Mouse (Mus musculus) MEL (cell line): ENCODE data around the gene Gga3. TPM values are rescaled to one million over a fixed set of nuclear protein-coding genes. Genes with fewer than 3 reads are reported as not detected.

ENCODE experiments used
- DNase-seq: peaks from one replicate; pipeline ENCODE4 v3.0.0; 2011; ENCODE audit warnings: low read depth, low spot score
- H3K27ac ChIP-seq: 2 replicates; pipeline ENCODE4 v1.5.1; 2012; ENCODE audit warnings: low read depth, mild to moderate bottlenecking, control low read depth, low read length, moderate library complexity; ENCODE audit not compliant: control insufficient read depth
- H3K27me3 ChIP-seq, 2 experiments: fragments of 150-350 bp in 1 of 2; sonication (generic) in 1 of 2; 2 replicates each; pipeline ENCODE4 v1.6.1; 2012; ENCODE audit warnings: low read length in 2 of 2, mild to moderate bottlenecking in 2 of 2, improper control_type of control experiment in 1 of 2, moderate library complexity in 1 of 2; ENCODE audit not compliant: insufficient read depth in 2 of 2, control insufficient read depth in 1 of 2
- H3K36me3 ChIP-seq, 2 experiments: 2 replicates each; pipeline ENCODE4 v1.6.1; 2012 to 2014; ENCODE audit warnings: low read length in 2 of 2, improper control_type of control experiment in 1 of 2, inconsistent platforms in 1 of 2, mild to moderate bottlenecking in 1 of 2; ENCODE audit not compliant: insufficient read depth in 2 of 2, control insufficient read depth in 1 of 2
- H3K4me1 ChIP-seq, 2 experiments: fragments of 150-350 bp in 1 of 2; sonication (generic) in 1 of 2; 2 replicates each; pipeline ENCODE4 v1.6.1; 2012; ENCODE audit warnings: low read length in 2 of 2, improper control_type of control experiment in 1 of 2, mild to moderate bottlenecking in 1 of 2; ENCODE audit not compliant: insufficient read depth in 2 of 2, control insufficient read depth in 1 of 2
- H3K4me3 ChIP-seq, 2 experiments: fragments of 150-350 bp in 1 of 2; sonication (generic) in 1 of 2; 2 replicates each; pipeline ENCODE4 v1.5.1; 2012; ENCODE audit warnings: low read depth in 2 of 2, low read length in 2 of 2, mild to moderate bottlenecking in 2 of 2, moderate library complexity in 2 of 2, control low read depth in 1 of 2, improper control_type of control experiment in 1 of 2; ENCODE audit not compliant: control insufficient read depth in 1 of 2, insufficient read depth in 1 of 2
- H3K79me2 ChIP-seq: 2 replicates; pipeline ENCODE4 v1.6.1; 2012; ENCODE audit warnings: mild to moderate bottlenecking, low read length, moderate library complexity; ENCODE audit not compliant: control insufficient read depth, poor library complexity, insufficient read depth
- H3K9ac ChIP-seq: 2 replicates; pipeline ENCODE4 v1.6.1; 2012; ENCODE audit warnings: low read depth, mild to moderate bottlenecking, control low read depth, low read length, moderate library complexity; ENCODE audit not compliant: control insufficient read depth, poor library complexity, severe bottlenecking
- H3K9me3 ChIP-seq: fragments of 150-350 bp; sonication (generic); replicated peaks from 2 replicates; pipeline ENCODE4 v1.6.1; 2012; ENCODE audit warnings: mild to moderate bottlenecking, low read length, improper control_type of control experiment, moderate library complexity; ENCODE audit not compliant: insufficient read depth
- BHLHE40 ChIP-seq: IDR thresholded peaks from 2 replicates; pipeline ENCODE4 v1.6.1; 2012; ENCODE audit warnings: low read depth, mild to moderate bottlenecking, inconsistent platforms, low read length, improper control_type of control experiment, borderline replicate concordance
- CHD1 ChIP-seq: IDR thresholded peaks from 2 replicates; pipeline ENCODE4 v1.6.1; 2012; ENCODE audit warnings: low read depth, mild to moderate bottlenecking, inconsistent platforms, low read length, improper control_type of control experiment
- CTCF ChIP-seq, 3 experiments: IDR thresholded peaks in 2 of 3; conservative IDR thresholded peaks in 1 of 3; 2 replicates each; pipeline ENCODE4 v1.5.1; 2011 to 2012; ENCODE audit warnings: low read length in 3 of 3, low read depth in 2 of 3, mild to moderate bottlenecking in 2 of 3, improper control_type of control experiment in 1 of 3, inconsistent platforms in 1 of 3, mixed read lengths in 1 of 3, moderate library complexity in 1 of 3; ENCODE audit not compliant: control insufficient read depth in 1 of 3, insufficient read depth in 1 of 3, poor library complexity in 1 of 3, severe bottlenecking in 1 of 3
- E2F4 ChIP-seq: IDR thresholded peaks from 2 replicates; pipeline ENCODE4 v1.6.1; 2011; ENCODE audit warnings: low read depth, low read length, improper control_type of control experiment, borderline replicate concordance
- ELF1 ChIP-seq: IDR thresholded peaks from 2 replicates; pipeline ENCODE4 v1.6.1; 2014; ENCODE audit warnings: low read depth, mild to moderate bottlenecking, inconsistent platforms, low read length, improper control_type of control experiment, moderate library complexity
- EP300 ChIP-seq, 2 experiments: IDR thresholded peaks; 2 replicates each; pipeline ENCODE4 v1.6.1; 2011; ENCODE audit warnings: improper control_type of control experiment in 2 of 2, low read length in 2 of 2, low read depth in 1 of 2, mild to moderate bottlenecking in 1 of 2
- GABPA ChIP-seq: IDR thresholded peaks from 2 replicates; pipeline ENCODE4 v1.6.1; 2012; ENCODE audit warnings: low read depth, mild to moderate bottlenecking, inconsistent platforms, low read length, improper control_type of control experiment, moderate library complexity
- JUND ChIP-seq: IDR thresholded peaks from 2 replicates; pipeline ENCODE4 v1.6.1; 2011; ENCODE audit warnings: low read depth, mild to moderate bottlenecking, improper control_type of control experiment, low read length
- KAT2A ChIP-seq: conservative IDR thresholded peaks from 2 replicates; pipeline ENCODE4 v1.6.1; 2012; ENCODE audit warnings: low read depth, low read length, improper control_type of control experiment, inconsistent platforms
- MAX ChIP-seq: IDR thresholded peaks from 2 replicates; pipeline ENCODE4 v1.6.1; 2011; ENCODE audit warnings: low read length, improper control_type of control experiment
- MAZ ChIP-seq: IDR thresholded peaks from 2 replicates; pipeline ENCODE4 v1.6.1; 2012; ENCODE audit warnings: low read depth, mild to moderate bottlenecking, inconsistent platforms, low read length, improper control_type of control experiment
- MEF2A ChIP-seq: IDR thresholded peaks from 2 replicates; pipeline ENCODE4 v1.6.1; 2014; ENCODE audit warnings: low read depth, mild to moderate bottlenecking, inconsistent platforms, low read length, improper control_type of control experiment; ENCODE audit not compliant: poor library complexity, insufficient replicate concordance, severe bottlenecking; ENCODE audit errors: extremely low read depth
- MXI1 ChIP-seq: IDR thresholded peaks from 2 replicates; pipeline ENCODE4 v1.6.1; 2011; ENCODE audit warnings: mild to moderate bottlenecking, low read depth, low read length, improper control_type of control experiment
- MYB ChIP-seq: IDR thresholded peaks from 2 replicates; pipeline ENCODE4 v1.6.1; 2011; ENCODE audit warnings: mild to moderate bottlenecking, low read depth, low read length, improper control_type of control experiment
- NELFE ChIP-seq: IDR thresholded peaks from 2 replicates; pipeline ENCODE4 v1.6.1; 2011; ENCODE audit warnings: low read depth, low read length, improper control_type of control experiment
- NRF1 ChIP-seq: IDR thresholded peaks from 2 replicates; pipeline ENCODE4 v1.6.1; 2014; ENCODE audit warnings: low read depth, mild to moderate bottlenecking, inconsistent platforms, low read length, improper control_type of control experiment, moderate library complexity; ENCODE audit not compliant: poor library complexity, insufficient read depth, severe bottlenecking
- POLR2A ChIP-seq, 2 experiments: IDR thresholded peaks; 2 replicates each; pipeline ENCODE4 v1.6.1; 2011 to 2012; ENCODE audit warnings: low read length in 2 of 2, mild to moderate bottlenecking in 2 of 2, control low read depth in 1 of 2, improper control_type of control experiment in 1 of 2, low read depth in 1 of 2, moderate library complexity in 1 of 2; ENCODE audit not compliant: control insufficient read depth in 1 of 2, insufficient read depth in 1 of 2, poor library complexity in 1 of 2
- RAD21 ChIP-seq: IDR thresholded peaks from 2 replicates; pipeline ENCODE4 v1.6.1; 2011; ENCODE audit warnings: mild to moderate bottlenecking, low read depth, low read length, improper control_type of control experiment
- SIN3A ChIP-seq: IDR thresholded peaks from 2 replicates; pipeline ENCODE4 v1.6.1; 2012; ENCODE audit warnings: low read length, improper control_type of control experiment, inconsistent platforms
- TAL1 ChIP-seq: IDR thresholded peaks from 2 replicates; pipeline ENCODE4 v1.6.1; 2012; ENCODE audit warnings: mild to moderate bottlenecking, inconsistent platforms, low read length, moderate library complexity, mixed read lengths
- TBP ChIP-seq: IDR thresholded peaks from 2 replicates; pipeline ENCODE4 v1.8.0; 2011; ENCODE audit warnings: low read depth, low read length, improper control_type of control experiment
- TCF12 ChIP-seq: IDR thresholded peaks from 2 replicates; pipeline ENCODE4 v1.6.1; 2014; ENCODE audit warnings: low read depth, mild to moderate bottlenecking, inconsistent platforms, low read length, improper control_type of control experiment, moderate library complexity
- UBTF ChIP-seq: IDR thresholded peaks from 2 replicates; pipeline ENCODE4 v1.6.1; 2012; ENCODE audit warnings: low read depth, mild to moderate bottlenecking, inconsistent platforms, low read length, improper control_type of control experiment, moderate library complexity, borderline replicate concordance; ENCODE audit not compliant: insufficient read depth
- USF1 ChIP-seq: IDR thresholded peaks from 2 replicates; pipeline ENCODE4 v1.6.1; 2014; ENCODE audit warnings: low read depth, mild to moderate bottlenecking, inconsistent platforms, low read length, improper control_type of control experiment, moderate library complexity
- ZC3H11A ChIP-seq: IDR thresholded peaks from 2 replicates; pipeline ENCODE4 v1.6.1; 2012; ENCODE audit warnings: low read depth, mild to moderate bottlenecking, inconsistent platforms, low read length, improper control_type of control experiment
- ZKSCAN1 ChIP-seq: IDR thresholded peaks from 2 replicates; pipeline ENCODE4 v1.6.1; 2012; ENCODE audit warnings: low read depth, mild to moderate bottlenecking, inconsistent platforms, low read length, improper control_type of control experiment, moderate library complexity
- ZMIZ1 ChIP-seq: IDR thresholded peaks from 2 replicates; pipeline ENCODE4 v1.6.1; 2012; ENCODE audit warnings: low read depth, mild to moderate bottlenecking, inconsistent platforms, low read length, improper control_type of control experiment, moderate library complexity
- ZNF384 ChIP-seq: IDR thresholded peaks from 2 replicates; pipeline ENCODE4 v1.6.1; 2012; ENCODE audit warnings: low read depth, mild to moderate bottlenecking, inconsistent platforms, low read length, improper control_type of control experiment
- polyA plus RNA-seq, 2 experiments: library from polyadenylated mRNA; stranded (reverse) in 1 of 2; unstranded in 1 of 2; fragments of >175 nt in 1 of 2; fragments of >200 nt in 1 of 2; gene quantifications; 2 replicates each; pipeline versions ENCODE4 v1.2.1 to v1.2.4; 2012; ENCODE audit warnings: low replicate concordance in 2 of 2, low read depth in 1 of 2; ENCODE audit not compliant: insufficient read length in 2 of 2, insufficient read depth in 1 of 2, missing spikeins in 1 of 2
- total RNA-seq: library from RNA; depleted of rRNA; stranded (reverse); fragments of 300-350 nt; gene quantifications from 2 replicates; pipeline ENCODE4 v1.2.3, GENCODE M21; 2012

The Gga3 gene
- total and polyA plus RNA-seq, 3 experiments, result 28.6 to 59.9 TPM; not detected in 1

DNA sequence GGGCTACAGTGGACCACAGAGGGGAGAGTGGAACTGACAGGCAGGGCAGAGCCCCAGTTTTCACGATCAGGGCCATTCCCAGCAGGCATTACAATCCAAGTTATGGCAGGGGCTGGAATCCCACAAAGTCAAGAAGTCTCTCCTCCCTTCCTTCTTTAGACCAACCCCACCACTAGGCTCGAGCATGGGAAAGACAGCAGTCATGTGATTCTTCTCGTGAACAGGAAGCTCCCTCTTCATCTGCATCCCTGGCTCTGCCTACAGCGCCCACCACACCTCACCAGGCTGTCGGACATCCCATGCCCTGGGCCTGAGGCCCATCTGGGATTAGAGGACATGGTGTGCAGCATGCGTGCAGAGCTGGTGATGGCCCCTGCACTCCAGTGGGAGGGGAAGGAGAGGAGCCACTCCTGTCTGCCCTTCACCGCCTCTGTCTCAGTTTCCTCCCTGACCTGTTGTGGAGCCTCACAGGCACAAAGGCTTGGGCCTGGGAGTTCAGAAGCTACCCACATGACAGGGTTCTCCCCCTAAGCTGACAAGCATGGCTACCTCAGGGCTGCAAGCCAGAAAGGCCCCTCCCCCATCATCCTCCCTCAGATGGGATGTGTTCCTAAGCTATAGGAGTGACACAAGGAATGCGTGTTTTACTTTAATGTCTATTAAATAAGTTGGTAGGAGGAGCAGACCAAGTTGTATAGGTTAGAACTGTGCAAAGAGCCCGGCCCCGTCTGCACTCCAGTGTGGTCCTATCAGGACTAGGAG is 10.7 kb upstream of the Gga3 start:
- Histone ChIP-seq H3K4me3 (no peak overlapping the region), H3K36me3 (peaks cover 0 to 11% of the 10 kb centered on the region in 2 experiments; a peak in 3 of 4 replicates), H3K79me2 (peaks cover 5% of the 10 kb centered on the region; the same call in 1 of the 2 replicates), H3K9me3 (no peaks in the 10 kb centered on the region), H3K27ac (no peak overlapping the region), H3K27me3 (no peaks in the 10 kb centered on the region), H3K4me1 (peaks cover 3 to 13% of the 10 kb centered on the region in 2 experiments; a peak in 3 of 4 replicates), H3K9ac (no peak overlapping the region)
- TF ChIP-seq TCF12 (no peak), GABPA (no peak), ZC3H11A (no peak), UBTF (no peak), JUND (no peak), E2F4 (no peak), BHLHE40 (no peak), NRF1 (no peak)
- no peak for DNase-seq

DNA sequence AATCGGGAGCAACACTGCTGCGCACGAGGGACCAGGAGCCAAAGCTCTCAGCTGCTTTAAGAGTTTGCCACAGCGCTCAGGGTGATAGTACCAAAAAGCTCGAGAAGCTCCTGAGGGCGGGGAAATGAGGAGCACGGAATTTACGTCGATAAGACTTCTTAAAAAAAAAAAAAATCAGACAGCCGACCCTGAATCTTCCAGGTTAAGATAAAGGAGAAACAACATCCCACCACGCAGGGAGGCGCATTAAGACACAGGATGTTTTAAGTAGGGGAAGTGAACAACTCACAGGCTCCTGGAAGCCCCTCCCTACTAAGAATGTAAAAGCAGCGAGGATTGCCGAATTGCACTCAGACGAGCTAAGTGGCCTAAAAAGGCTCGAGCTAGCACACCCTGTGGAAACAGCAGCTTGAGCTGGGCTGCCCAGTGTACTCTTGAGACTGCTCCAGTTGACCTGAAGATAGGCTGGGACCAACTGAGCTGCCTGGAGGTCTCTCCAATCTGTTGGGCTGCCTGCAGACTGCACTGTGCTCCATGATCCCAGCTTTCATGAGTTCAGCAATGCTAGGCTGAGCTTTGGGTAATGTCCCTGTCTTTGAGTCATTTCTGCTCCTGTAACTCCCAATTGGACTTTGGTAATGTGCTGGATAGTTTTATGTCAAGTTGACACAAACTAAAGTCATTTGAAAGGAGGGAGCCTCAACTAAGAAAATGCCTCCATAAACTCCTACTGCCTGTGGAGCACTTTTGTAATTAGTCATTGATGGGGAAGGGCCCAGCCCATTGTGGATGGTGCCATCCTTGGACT is 9.5 kb upstream of the Gga3 start:
- peaks cover 5% of the 10 kb centered on the region; the same call in 1 of the 2 replicates for H3K79me2 ChIP-seq
- H3K4me3 ChIP-seq, result peak overlapping the region; percentile 77 to 93
- H3K36me3 ChIP-seq, result peaks cover 0 to 11% of the 10 kb centered on the region in 2 experiments; a peak in 2 of 4 replicates
- no peaks in the 10 kb centered on the region for H3K27me3 ChIP-seq
- peaks cover 3 to 13% of the 10 kb centered on the region in 2 experiments; a peak in 3 of 4 replicates for H3K4me1 ChIP-seq
- DNase-seq, result peak; percentile 91
- no peaks in the 10 kb centered on the region for H3K9me3 ChIP-seq
- H3K27ac ChIP-seq, result peak overlapping the region; percentile 90
- peak overlapping the region; percentile 95 for H3K9ac ChIP-seq
- no peak for TF ChIP-seq GABPA
- no peak for TF ChIP-seq RAD21
- TF ChIP-seq TBP, result peak; percentile 64; the same call in 1 of the 2 replicates
- no peak for TF ChIP-seq EP300 (IDR thresholded peaks at IDR 0.05; ENCODE audit: low read depth in 1 of 2, low read length in 2 of 2)
- TF ChIP-seq ZNF384, result peak; percentile 97
- TF ChIP-seq CTCF (IDR thresholded peaks at IDR 0.05 in 2 of 3, conservative IDR thresholded peaks at IDR 0.05 in 1 of 3; ENCODE audit: control insufficient read depth in 1 of 3, insufficient read depth in 1 of 3, low read depth in 2 of 3, low read length in 3 of 3, poor library complexity in 1 of 3, severe bottlenecking in 1 of 3), result no peak
- no peak for TF ChIP-seq ZMIZ1
- peak; percentile 15; the same call in 1 of the 2 replicates for TF ChIP-seq CHD1
- peak; percentile 60 for TF ChIP-seq MAZ
- no peak for TF ChIP-seq NELFE
- TF ChIP-seq MYB, result no peak
- no peak for TF ChIP-seq ZC3H11A
- peak; percentile 75 for TF ChIP-seq SIN3A
- TF ChIP-seq E2F4, result no peak
- TF ChIP-seq TAL1, result no peak
- TF ChIP-seq POLR2A (IDR thresholded peaks at IDR 0.05; ENCODE audit: control insufficient read depth in 1 of 2, insufficient read depth in 1 of 2, low read depth in 1 of 2, low read length in 2 of 2, poor library complexity in 1 of 2), result peak; percentile 1 to 51; a peak in 1 of 4 replicates
- no peak for TF ChIP-seq MXI1
- TF ChIP-seq MEF2A, result no peak
- no peak for TF ChIP-seq KAT2A
- no peak for TF ChIP-seq USF1
- TF ChIP-seq ZKSCAN1, result 0 out of 2 replicates have a peak, but pooled peaks have one; percentile 47
- no peak for TF ChIP-seq MAX
- TF ChIP-seq ELF1, result no peak
- no peak for TF ChIP-seq UBTF
- TF ChIP-seq NRF1, result no peak
